Mouse (Mus musculus) kidney, adult 2 months (tissue): ENCODE results near the gene Map4k2.

Experiments
- CTCF ChIP-seq: fragments of 200-500 bp; conservative IDR thresholded peaks from 2 replicates; pipeline ENCODE4 v1.5.1; 2011; ENCODE audit warnings: low read depth, mild to moderate bottlenecking, control low read depth, low read length, moderate library complexity, mixed read lengths; ENCODE audit not compliant: insufficient read depth, insufficient read length
- POLR2A ChIP-seq: fragments of 200-500 bp; IDR thresholded peaks from one replicate; pipeline ENCODE4 v1.6.1; 2011; ENCODE audit warnings: low read depth, low read length, control low read depth

GRCm38 (mm10) chr19:6338171-6338570 is 2.8 kb upstream of the Map4k2 start:
- no peak for TF ChIP-seq POLR2A
- TF ChIP-seq CTCF, result no peak
